Mouse (Mus musculus) CH12.LX (cell line): ENCODE results near the gene Dcun1d5. TPM values are rescaled to one million over a fixed set of nuclear protein-coding genes. Genes with fewer than 3 reads are reported as not detected.
"Not testable (repeated sequence)": the region's sequence is repeated elsewhere in the genome, so short reads cannot be mapped to it uniquely, and the experiment has no call there.

Experiments used
- DNase-seq: peaks from one replicate; pipeline ENCODE4 v3.0.0-alpha.2; 2013; ENCODE audit errors: extremely low read depth
- H3K27ac ChIP-seq: 2 replicates; pipeline ENCODE4 v1.5.1; 2012; ENCODE audit warnings: low read depth, mild to moderate bottlenecking, control low read depth, moderate library complexity; ENCODE audit not compliant: insufficient read depth
- H3K27me3 ChIP-seq: replicated peaks from 2 replicates; pipeline ENCODE3; 2012; ENCODE audit warnings: inconsistent platforms
- H3K36me3 ChIP-seq, 2 experiments: replicated peaks in 1 of 2; 2 replicates each; pipeline versions ENCODE3 to v1.6.1; 2012; ENCODE audit warnings: inconsistent platforms in 1 of 2, low read length in 1 of 2, mild to moderate bottlenecking in 1 of 2, mixed read lengths in 1 of 2, moderate library complexity in 1 of 2; ENCODE audit not compliant: control insufficient read depth in 1 of 2, insufficient read depth in 1 of 2
- H3K4me1 ChIP-seq, 2 experiments: 2 replicates each; pipeline ENCODE4 v1.6.1; 2012; ENCODE audit warnings: inconsistent platforms in 1 of 2, moderate library complexity in 1 of 2; ENCODE audit not compliant: insufficient read depth in 2 of 2, control insufficient read depth in 1 of 2
- H3K4me2 ChIP-seq: 2 replicates; pipeline ENCODE4 v1.6.1; 2012; ENCODE audit warnings: low read depth, mild to moderate bottlenecking, control low read depth; ENCODE audit not compliant: poor library complexity, insufficient read depth, severe bottlenecking
- H3K4me3 ChIP-seq, 3 experiments: fragments of 150-350 bp in 1 of 3; sonication (generic) in 1 of 3; replicated peaks in 1 of 3; 2 replicates each; pipeline versions ENCODE3 to v1.5.1; 2011 to 2012; ENCODE audit warnings: low read depth in 2 of 3, low read length in 2 of 3, mild to moderate bottlenecking in 2 of 3, moderate library complexity in 2 of 3, control low read depth in 1 of 3, improper control_type of control experiment in 1 of 3, inconsistent platforms in 1 of 3, mixed read lengths in 1 of 3; ENCODE audit not compliant: poor library complexity in 1 of 3
- H3K79me2 ChIP-seq: replicated peaks from 2 replicates; pipeline ENCODE4 v1.6.1; 2012; ENCODE audit warnings: mild to moderate bottlenecking, moderate library complexity; ENCODE audit not compliant: control insufficient read depth, poor library complexity, insufficient read depth, severe bottlenecking; ENCODE audit errors: extremely low read depth
- H3K9ac ChIP-seq: 2 replicates; pipeline ENCODE4 v1.6.1; 2012; ENCODE audit warnings: low read depth, mild to moderate bottlenecking, control low read depth, moderate library complexity; ENCODE audit not compliant: insufficient read depth
- H3K9me3 ChIP-seq: replicated peaks from 2 replicates; pipeline ENCODE3; 2012; ENCODE audit warnings: low read length, inconsistent platforms, mixed read lengths
- ELF1 ChIP-seq: IDR thresholded peaks from 2 replicates; pipeline ENCODE4 v1.6.1; 2014; ENCODE audit warnings: low read depth, mild to moderate bottlenecking, inconsistent platforms, low read length, improper control_type of control experiment
- EP300 ChIP-seq: IDR thresholded peaks from 2 replicates; pipeline ENCODE4 v1.6.1; 2011; ENCODE audit warnings: low read length, improper control_type of control experiment
- GABPA ChIP-seq: IDR thresholded peaks from 2 replicates; pipeline ENCODE4 v1.6.1; 2012; ENCODE audit warnings: low read depth, low read length, improper control_type of control experiment, inconsistent platforms; ENCODE audit not compliant: insufficient replicate concordance
- HCFC1 ChIP-seq: IDR thresholded peaks from 2 replicates; pipeline ENCODE4 v1.6.1; 2012; ENCODE audit warnings: low read depth, mild to moderate bottlenecking, inconsistent platforms, low read length, improper control_type of control experiment
- IRF4 ChIP-seq: IDR thresholded peaks from 2 replicates; pipeline ENCODE4 v1.6.1; 2014; ENCODE audit warnings: low read depth, mild to moderate bottlenecking, inconsistent platforms, low read length, improper control_type of control experiment
- MAFK ChIP-seq: IDR thresholded peaks from 2 replicates; pipeline ENCODE4 v1.6.1; 2011; ENCODE audit warnings: low read length, improper control_type of control experiment; ENCODE audit not compliant: insufficient replicate concordance
- MXI1 ChIP-seq: IDR thresholded peaks from 2 replicates; pipeline ENCODE4 v1.6.1; 2011; ENCODE audit warnings: mild to moderate bottlenecking, low read depth, low read length, improper control_type of control experiment
- MYC ChIP-seq: IDR thresholded peaks from 2 replicates; pipeline ENCODE4 v1.6.1; 2011; ENCODE audit warnings: low read depth, mild to moderate bottlenecking, improper control_type of control experiment, low read length
- NELFE ChIP-seq: IDR thresholded peaks from 2 replicates; pipeline ENCODE4 v1.6.1; 2011; ENCODE audit warnings: low read depth, low read length, improper control_type of control experiment
- PAX5 ChIP-seq: IDR thresholded peaks from 2 replicates; pipeline ENCODE4 v1.6.1; 2012; ENCODE audit warnings: low read length, inconsistent platforms, mixed read lengths
- POLR2A ChIP-seq: IDR thresholded peaks from 2 replicates; pipeline ENCODE4 v1.6.1; 2011; ENCODE audit warnings: low read depth, mild to moderate bottlenecking, improper control_type of control experiment, low read length
- POLR2AphosphoS2 ChIP-seq: IDR thresholded peaks from 2 replicates; pipeline ENCODE4 v1.6.1; 2011; ENCODE audit warnings: low read depth, low read length, improper control_type of control experiment
- RAD21 ChIP-seq: IDR thresholded peaks from 2 replicates; pipeline ENCODE4 v1.6.1; 2011; ENCODE audit warnings: low read depth, mild to moderate bottlenecking, low read length, improper control_type of control experiment, moderate library complexity
- SIN3A ChIP-seq: IDR thresholded peaks from 2 replicates; pipeline ENCODE4 v1.6.1; 2012; ENCODE audit warnings: low read length, improper control_type of control experiment, inconsistent platforms
- TBP ChIP-seq: conservative IDR thresholded peaks from 2 replicates; pipeline ENCODE4 v1.6.1; 2011; ENCODE audit warnings: low read depth, low read length, improper control_type of control experiment
- TCF12 ChIP-seq: IDR thresholded peaks from 2 replicates; pipeline ENCODE4 v1.6.1; 2014; ENCODE audit warnings: low read depth, mild to moderate bottlenecking, inconsistent platforms, low read length, improper control_type of control experiment
- USF2 ChIP-seq: conservative IDR thresholded peaks from 2 replicates; pipeline ENCODE4 v1.6.1; 2011; ENCODE audit warnings: low read depth, low read length, improper control_type of control experiment
- ZC3H11A ChIP-seq: IDR thresholded peaks from 2 replicates; pipeline ENCODE4 v1.6.1; 2012; ENCODE audit warnings: low read depth, mild to moderate bottlenecking, inconsistent platforms, low read length, improper control_type of control experiment
- ZNF384 ChIP-seq: IDR thresholded peaks from 2 replicates; pipeline ENCODE4 v1.6.1; 2012; ENCODE audit warnings: low read depth, low read length, improper control_type of control experiment, inconsistent platforms
- dilution Hi-C: fragments of 300-500 bp; cut with MboI; formaldehyde crosslinking; loops from 2 replicates; pipeline ENCODE4 v1.14.3; 2020; ENCODE audit warnings: low sequenced_read_pairs; ENCODE audit not compliant: extremely low pct_unique_long_range_greater_than_20kb, extremely low pct_ligation_motif_present
- in situ Hi-C: fragments of 300-500 bp; cut with MboI; formaldehyde crosslinking; loops from 3 replicates; pipeline ENCODE4 v1.14.3; 2019; ENCODE audit warnings: low sequenced_read_pairs, low pct_ligation_motif_present, low pct_unique_long_range_greater_than_20kb, mixed read lengths
- polyA plus RNA-seq: library from polyadenylated mRNA; unstranded; fragments of >175 nt; gene quantifications from 2 replicates; pipeline ENCODE4 v1.2.1, GENCODE M21; 2012; ENCODE audit warnings: low read depth; ENCODE audit not compliant: insufficient read length
- total RNA-seq, 2 experiments: library from RNA; depleted of rRNA; stranded (reverse); fragments of 300-350 nt in 1 of 2; fragments of >200 nt in 1 of 2; gene quantifications; 2 replicates each; pipeline ENCODE4 v1.2.3; 2012 to 2014

Dcun1d5 gene
- total and polyA plus RNA-seq, 3 experiments: 72.6 to 251 (median 246) TPM

DNA sequence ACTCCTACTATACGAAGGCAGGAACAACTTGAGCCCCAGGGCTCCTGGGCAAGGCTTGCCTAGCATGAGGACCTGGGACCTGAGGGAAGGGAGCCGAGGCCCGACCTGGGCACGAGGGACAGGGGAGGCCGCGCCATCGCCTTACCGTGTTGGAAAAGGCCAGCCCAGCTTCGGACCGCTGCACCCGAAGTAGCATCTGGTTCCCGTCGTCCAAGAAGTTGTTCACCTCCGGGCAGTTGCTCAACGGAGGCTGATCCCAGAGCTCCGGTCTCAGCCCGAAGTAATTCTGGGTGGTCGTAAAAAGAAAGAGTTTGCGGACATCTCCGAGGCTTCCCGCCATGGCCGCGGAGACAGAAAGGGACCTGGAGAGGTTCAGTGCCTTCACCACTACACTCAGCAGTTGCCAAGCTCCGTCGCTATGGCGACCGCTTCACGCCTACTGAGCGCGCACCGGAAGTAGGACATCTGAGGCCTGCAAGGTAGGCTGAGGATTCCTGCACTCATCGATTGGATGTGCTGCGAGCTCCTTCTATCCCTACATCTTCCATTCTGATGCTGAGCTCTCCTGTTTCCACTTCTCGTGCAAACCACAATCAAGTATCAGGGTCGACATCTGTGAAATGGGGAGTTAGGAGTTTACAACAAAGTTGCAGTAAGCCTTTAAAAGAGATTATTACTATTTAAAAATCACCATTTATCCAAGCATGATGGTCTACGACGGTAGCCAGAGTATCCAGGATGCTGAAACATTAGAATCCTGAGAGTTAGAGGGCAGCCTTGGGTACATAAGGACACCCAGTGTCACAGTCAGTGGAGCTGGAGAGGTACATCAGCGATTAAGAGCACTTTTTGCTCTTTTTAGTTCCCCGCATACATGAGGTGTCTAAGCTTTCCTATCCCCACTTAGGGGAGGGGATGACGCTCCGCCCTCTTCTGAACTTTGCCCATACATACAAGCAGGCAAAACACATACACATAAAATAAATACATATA, 7.4 kb upstream of the Dcun1d5 start:
- Histone ChIP-seq H3K27ac (no peak overlapping the region), H3K9ac (peak overlapping the region; percentile 34), H3K79me2 (peaks cover 3% of the 10 kb centered on the region; the same call in 1 of the 2 replicates), H3K36me3 (peaks cover 0 to 33% of the 10 kb centered on the region in 2 experiments)
- TF ChIP-seq NELFE (no peak), MAFK (no peak), POLR2A (peak; percentile 61; the same call in 1 of the 2 replicates), ZC3H11A (no peak), IRF4 (no peak), SIN3A (peak; percentile 96), RAD21 (no peak), EP300 (no peak), POLR2AphosphoS2 (peak; percentile 65; the same call in 1 of the 2 replicates), TCF12 (0 out of 2 replicates have a peak, but pooled peaks have one; percentile 53), HCFC1 (peak; percentile 85), ELF1 (peak; percentile 91), MXI1 (peak; percentile 97), USF2 (no peak), ZNF384 (no peak), PAX5 (peak; percentile 73), TBP (0 out of 2 replicates have a peak, but pooled peaks have one; percentile 39)
- TF ChIP-seq, all 38 proteins: peak for 9
- in situ Hi-C loops: no loop called here
- H3K27me3 ChIP-seq: no peaks in the 10 kb centered on the region
- DNase-seq: peak; percentile 96
- H3K4me2 ChIP-seq: peak overlapping the region; percentile 67
- peaks cover 0 to 21% of the 10 kb centered on the region in 2 experiments; a peak in 2 of 4 replicates for H3K4me1 ChIP-seq
- dilution Hi-C loops: no loop called here
- H3K9me3 ChIP-seq: no peaks in the 10 kb centered on the region
- H3K4me3 ChIP-seq: peak overlapping the region; percentile 63 to 72 (median 64)

DNA sequence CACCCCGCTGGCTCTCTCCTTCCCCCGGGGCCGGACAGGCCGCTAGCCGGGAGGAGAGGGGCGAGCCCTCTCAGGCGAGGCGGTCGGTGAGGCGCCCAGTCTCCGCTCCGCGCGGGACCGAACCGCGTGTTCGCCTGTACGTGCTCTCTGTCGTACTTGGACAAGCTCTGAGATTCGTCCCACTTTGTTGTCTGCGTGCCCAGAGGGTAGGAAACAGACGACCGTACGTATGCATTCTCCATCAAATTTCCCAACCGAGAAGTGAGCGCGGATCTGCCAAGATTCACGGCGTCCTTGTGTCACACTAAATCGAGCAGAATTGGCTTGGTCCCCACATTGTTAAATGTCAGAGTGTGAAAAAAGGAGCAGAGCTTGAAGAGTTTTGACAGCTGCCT, 574 bp downstream of the Dcun1d5 start:
- Histone ChIP-seq H3K9me3 (no peaks in the 10 kb centered on the region), H3K36me3 (peaks cover 0 to 35% of the 10 kb centered on the region in 2 experiments), H3K27me3 (no peaks in the 10 kb centered on the region), H3K4me1 (peaks cover 0 to 38% of the 10 kb centered on the region in 2 experiments; a peak in 3 of 4 replicates), H3K9ac (peak overlapping the region; percentile 88), H3K4me3 (peak overlapping the region; percentile 66 to 98 (median 94)), H3K27ac (peak overlapping the region; percentile 45), H3K79me2 (peaks cover 43% of the 10 kb centered on the region), H3K4me2 (peak overlapping the region; percentile 90)
- in situ Hi-C loops (no loop called here), dilution Hi-C loops (no loop called here)
- TF ChIP-seq MYC (no peak; the same call in 1 of the 2 replicates), GABPA (no peak), ZNF384 (no peak), ELF1 (no peak)
- no peak for DNase-seq

GRCm38 (mm10) chr9:7190694-7191093, 6.4 kb downstream of the Dcun1d5 start:
- in situ Hi-C loops: not testable (repeated sequence)

More at GRCm38 (mm10) chr9:7190694-7191093, 6.4 kb downstream of the Dcun1d5 start:
- H3K4me2 ChIP-seq, dilution Hi-C loops, DNase-seq, H3K9ac ChIP-seq, H3K4me3 ChIP-seq, H3K27ac ChIP-seq, H3K9me3 ChIP-seq, H3K27me3 ChIP-seq: not testable (repeated sequence)
- H3K4me1 ChIP-seq: peaks cover 0 to 23% of the 10 kb centered on the region in 2 experiments; a peak in 3 of 4 replicates
- H3K36me3 ChIP-seq: peaks cover 0 to 23% of the 10 kb centered on the region in 2 experiments
- peaks cover 20% of the 10 kb centered on the region for H3K79me2 ChIP-seq
